Mouse (Mus musculus) lung, postnatal 0 days (tissue): ENCODE data around the gene Cntrob. TPM values are rescaled to one million over a fixed set of nuclear protein-coding genes. Genes with fewer than 3 reads are reported as not detected.
"Not testable (repeated sequence)": the region's sequence is repeated elsewhere in the genome, so short reads cannot be mapped to it uniquely, and the experiment has no call there.

ENCODE experiments used
- ATAC-seq: fragments of 200-750 bp; cut with Nextera tagmentation; 2 replicates; pipeline ENCODE4 v1.8.0; 2017; ENCODE audit warnings: moderate library complexity
- DNase-seq: peaks from one replicate; pipeline ENCODE4 v3.0.0-alpha.2; 2016; ENCODE audit warnings: low spot score
- H3K27ac ChIP-seq: fragments of 300-500 bp; sonication (generic); 2 replicates; pipeline ENCODE4 v1.5.1; 2014; ENCODE audit warnings: antibody characterized with exemption, mild to moderate bottlenecking, low read length, mixed read lengths
- H3K27me3 ChIP-seq: fragments of 300-500 bp; sonication (generic); replicated peaks from 2 replicates; pipeline ENCODE4 v1.6.1; 2014; ENCODE audit warnings: low read length, mixed read lengths; ENCODE audit not compliant: insufficient read depth
- H3K36me3 ChIP-seq: fragments of 300-500 bp; sonication (generic); 2 replicates; pipeline ENCODE4 v1.6.1; 2014; ENCODE audit warnings: low read length, mixed read lengths; ENCODE audit not compliant: insufficient read depth
- H3K4me1 ChIP-seq: fragments of 300-500 bp; sonication (generic); 2 replicates; pipeline ENCODE4 v1.6.1; 2014; ENCODE audit warnings: antibody characterized with exemption, low read depth, low read length, mixed read lengths; ENCODE audit not compliant: insufficient read depth
- H3K4me2 ChIP-seq: fragments of 300-500 bp; sonication (generic); replicated peaks from 2 replicates; pipeline ENCODE4 v1.6.1; 2014; ENCODE audit warnings: low read depth, mild to moderate bottlenecking, low read length, moderate library complexity, mixed read lengths
- H3K4me3 ChIP-seq: fragments of 300-500 bp; sonication (generic); 2 replicates; pipeline ENCODE4 v1.5.1; 2014; ENCODE audit warnings: low read depth, low read length
- H3K9ac ChIP-seq: fragments of 300-500 bp; sonication (generic); replicated peaks from 2 replicates; pipeline ENCODE4 v1.6.1; 2014; ENCODE audit warnings: low read depth, mild to moderate bottlenecking
- H3K9me3 ChIP-seq: fragments of 300-500 bp; sonication (generic); 2 replicates; pipeline ENCODE4 v1.6.1; 2016; ENCODE audit warnings: low read length, mixed read lengths
- CTCF ChIP-seq: IDR thresholded peaks from 2 replicates; pipeline ENCODE4 v1.5.1; 2016; ENCODE audit warnings: antibody characterized with exemption, mild to moderate bottlenecking
- EP300 ChIP-seq: IDR thresholded peaks from 2 replicates; pipeline ENCODE4 v1.6.1; 2016; ENCODE audit warnings: antibody characterized with exemption, mild to moderate bottlenecking, control low read depth
- WGBS: fragments of 180-500 bp; shearing (Covaris S2); extraction: QIAGEN DNeasy Blood & Tissue Kit; methylation state at CpG from one replicate; pipeline ENCODE4 v1.1.7; 2014; 5-methylcytosine and 5-hydroxymethylcytosine counted together
- polyA plus RNA-seq: library from polyadenylated mRNA; unstranded; fragments of >200 nt; fragmentation: Nextera tagmentation; extraction: Ambion mirVana; gene quantifications from 2 replicates; pipeline ENCODE4 v1.2.1, GENCODE M21; 2015

Gene Cntrob
- polyA plus RNA-seq, 1 experiment from 2014 or later, result 5.0 TPM

DNA sequence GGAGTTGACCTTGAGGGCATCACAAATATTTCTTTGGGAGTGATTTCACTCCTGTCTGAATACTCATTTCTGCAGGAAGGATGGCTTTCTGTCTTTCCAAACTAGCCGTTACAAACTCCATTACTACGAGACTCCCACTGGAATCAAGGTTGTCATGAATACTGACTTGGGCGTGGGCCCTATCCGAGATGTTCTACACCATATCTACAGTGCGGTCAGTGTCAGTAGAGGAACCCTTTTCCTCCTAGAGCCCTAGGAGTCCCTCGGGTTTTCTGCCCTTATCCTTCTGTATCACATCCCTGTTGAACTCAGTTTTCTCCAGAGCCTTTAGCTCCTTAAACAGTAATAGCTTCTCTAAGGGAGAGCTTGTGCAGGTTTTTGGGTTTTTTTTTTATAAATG is 1.2 kb upstream of the Cntrob start:
- 78% methylated on average over 6 of the region's 6 CpGs for WGBS
- no peak overlapping the region for H3K4me3 ChIP-seq
- H3K4me2 ChIP-seq, result peak overlapping the region; percentile 62
- peaks cover 20% of the 10 kb centered on the region for H3K4me1 ChIP-seq
- no peaks in the 10 kb centered on the region for H3K36me3 ChIP-seq
- H3K27me3 ChIP-seq, result no peaks in the 10 kb centered on the region
- DNase-seq (no peak), ATAC-seq (no peak)
- H3K9ac ChIP-seq, result no peak overlapping the region
- no peak overlapping the region for H3K27ac ChIP-seq
- no peaks in the 10 kb centered on the region for H3K9me3 ChIP-seq
- no peak for TF ChIP-seq EP300
- TF ChIP-seq CTCF, result no peak

GRCm38 (mm10) chr11:69322693-69323471 is 693 bp downstream of the Cntrob start:
- H3K36me3 ChIP-seq, result no peaks in the 10 kb centered on the region
- peak overlapping the region; percentile 62 for H3K4me3 ChIP-seq
- peak overlapping the region; percentile 83 for H3K27ac ChIP-seq
- H3K4me1 ChIP-seq, result peaks cover 20% of the 10 kb centered on the region
- DNase-seq (peak; percentile 31), ATAC-seq (no peak)
- H3K4me2 ChIP-seq, result peak overlapping the region; percentile 62
- no peak for TF ChIP-seq CTCF
- TF ChIP-seq EP300, result no peak
- no peaks in the 10 kb centered on the region for H3K27me3 ChIP-seq
- peak overlapping the region; percentile 65 for H3K9ac ChIP-seq
- 9% methylated on average over 18 of the region's 18 CpGs for WGBS
- no peaks in the 10 kb centered on the region for H3K9me3 ChIP-seq

GRCm38 (mm10) chr11:69322010-69322409 is 1.6 kb downstream of the Cntrob start:
- Histone ChIP-seq H3K36me3 (no peaks in the 10 kb centered on the region), H3K27me3 (no peaks in the 10 kb centered on the region), H3K9ac (no peak overlapping the region), H3K27ac (no peak overlapping the region), H3K4me1 (peaks cover 20% of the 10 kb centered on the region), H3K4me3 (no peak overlapping the region), H3K9me3 (no peaks in the 10 kb centered on the region), H3K4me2 (no peak overlapping the region)
- no peak for ATAC-seq
- WGBS, result 72% methylated on average over 6 of the region's 6 CpGs
- DNase-seq, result no peak
- TF ChIP-seq EP300 (no peak), CTCF (no peak)

- H3K4me2 ChIP-seq, result no peak overlapping the region
- ATAC-seq (no peak), DNase-seq (no peak)
- H3K9ac ChIP-seq, result no peak overlapping the region
- no peaks in the 10 kb centered on the region for H3K9me3 ChIP-seq
- TF ChIP-seq CTCF (no peak), EP300 (no peak)
- H3K4me3 ChIP-seq, result no peak overlapping the region
- H3K27me3 ChIP-seq, result no peaks in the 10 kb centered on the region
- peaks cover 18% of the 10 kb centered on the region for H3K4me1 ChIP-seq
- H3K36me3 ChIP-seq, result no peaks in the 10 kb centered on the region
- WGBS, result 90% methylated on average over 6 of the region's 6 CpGs
- H3K27ac ChIP-seq, result no peak overlapping the region
Observed at GRCm38 (mm10) chr11:69321580-69321979, 2.0 kb downstream of the Cntrob start.

DNA sequence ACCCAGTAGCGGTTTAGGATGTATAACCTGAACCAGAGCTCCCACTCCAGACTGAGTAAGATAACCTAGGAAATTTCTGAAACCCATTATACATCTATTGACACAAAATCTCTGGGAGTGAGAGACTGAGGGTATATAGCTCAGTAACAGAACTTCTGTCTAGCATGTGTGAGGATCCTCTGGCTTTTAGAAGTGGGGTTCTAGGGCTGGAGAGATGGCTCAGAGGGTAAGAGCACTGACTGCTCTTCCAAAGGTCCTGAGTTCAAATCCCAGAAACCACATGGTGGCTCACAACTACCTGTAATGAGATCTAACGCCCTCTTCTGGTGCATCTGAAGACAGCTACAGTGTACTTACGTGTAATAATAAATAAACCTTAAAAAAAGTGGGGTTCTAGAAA is 5.6 kb downstream of the Cntrob start:
- not testable (repeated sequence) for H3K36me3 ChIP-seq
- WGBS, result 89% methylated on average over 3 of the region's 3 CpGs

GRCm38 (mm10) chr11:69316361-69316760 is 7.2 kb downstream of the Cntrob start:
- Histone ChIP-seq H3K36me3 (no peaks in the 10 kb centered on the region), H3K4me3 (no peak overlapping the region), H3K9me3 (no peaks in the 10 kb centered on the region), H3K9ac (no peak overlapping the region), H3K4me2 (no peak overlapping the region), H3K27ac (no peak overlapping the region), H3K4me1 (no peaks in the 10 kb centered on the region), H3K27me3 (no peaks in the 10 kb centered on the region)
- WGBS, result 95% methylated on average over 6 of the region's 6 CpGs
- TF ChIP-seq EP300 (no peak), CTCF (no peak)
- DNase-seq (no peak), ATAC-seq (no peak)

More for the DNA sequence above, 5.6 kb downstream of the Cntrob start:
- H3K27me3 ChIP-seq, DNase-seq, H3K4me3 ChIP-seq, H3K4me2 ChIP-seq, H3K9me3 ChIP-seq, H3K9ac ChIP-seq, ATAC-seq, H3K27ac ChIP-seq, H3K4me1 ChIP-seq: not testable (repeated sequence)

DNA sequence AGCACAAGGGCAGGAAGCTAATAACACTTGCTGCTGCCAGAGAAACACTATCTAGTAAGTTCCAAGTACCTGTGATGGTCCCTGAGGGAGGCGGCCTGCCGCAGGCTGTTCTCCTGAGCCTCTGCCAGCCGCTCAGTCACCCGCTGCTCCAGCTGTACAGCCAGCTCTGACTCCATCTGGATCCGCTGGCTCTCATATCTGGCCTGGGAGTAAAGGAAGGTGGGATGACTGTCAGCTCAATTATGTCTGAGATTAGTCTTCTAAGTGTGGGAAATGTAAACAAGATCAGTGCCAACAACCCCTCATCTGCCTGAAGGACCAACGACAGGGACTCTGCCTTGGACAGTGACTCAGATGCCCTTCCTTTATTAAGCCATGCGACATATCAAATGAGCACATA is 12.3 kb downstream of the Cntrob start:
- DNase-seq (no peak), ATAC-seq (no peak)
- Histone ChIP-seq H3K4me1 (no peaks in the 10 kb centered on the region), H3K9me3 (no peaks in the 10 kb centered on the region), H3K36me3 (no peaks in the 10 kb centered on the region), H3K9ac (no peak overlapping the region), H3K27ac (no peak overlapping the region), H3K4me2 (no peak overlapping the region), H3K27me3 (no peaks in the 10 kb centered on the region), H3K4me3 (no peak overlapping the region)
- WGBS, result 81% methylated on average over 7 of the region's 7 CpGs
- TF ChIP-seq CTCF (no peak), EP300 (no peak)
